Mouse (Mus musculus): ENCODE measurements around the gene Armc3. TPM values are rescaled to one million over a fixed set of nuclear protein-coding genes. Genes with fewer than 3 reads are reported as not detected.
A peak's percentile ranks its signal among the peaks of the same experiment; 100 is the strongest.

Gene Armc3
- polyA plus RNA-seq, 1 experiment from 2014 or later, result 0.18 TPM

DNA sequence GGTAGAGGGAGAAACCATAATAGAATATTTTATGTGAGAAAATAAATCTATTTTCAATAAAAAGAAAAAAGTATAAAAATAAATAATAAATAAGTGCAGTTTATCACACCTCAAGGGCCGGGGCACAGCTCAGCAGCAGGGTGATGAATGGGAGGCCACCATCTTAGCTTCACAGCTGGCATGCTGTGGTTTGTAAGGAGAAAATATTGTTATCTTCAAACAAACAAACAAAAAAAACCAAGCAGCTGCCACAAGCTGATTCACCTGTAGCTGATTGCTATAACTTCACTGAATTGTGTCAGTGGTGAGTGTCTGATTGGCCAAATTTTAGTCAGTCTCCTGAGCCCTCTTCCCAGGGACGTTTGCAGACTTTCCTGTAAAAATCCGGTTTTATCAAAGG, 120.2 kb downstream of the Armc3 start:
- 81% methylated on average over 3 of the region's 3 CpGs for WGBS

DNA sequence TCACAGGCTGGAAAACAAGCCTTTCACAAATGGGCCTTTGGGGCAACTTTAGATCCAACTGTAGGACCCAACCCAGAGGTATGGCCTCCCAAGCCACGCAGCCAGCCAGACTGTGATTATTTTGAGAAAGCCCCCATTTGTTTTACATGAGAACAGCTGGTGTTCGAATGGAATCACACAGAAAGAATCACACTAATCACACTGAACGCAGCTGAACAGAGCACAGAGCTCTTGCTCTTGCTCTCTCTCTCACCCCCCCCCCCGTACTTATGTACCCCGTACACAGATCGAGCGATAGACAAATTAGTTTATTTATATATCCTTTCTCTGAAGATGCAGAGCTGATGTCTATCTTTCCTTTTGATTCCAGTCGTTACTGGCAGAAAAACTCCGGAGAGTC, 123.3 kb downstream of the Armc3 start:
- H3K27me3 ChIP-seq, result no peaks in the 10 kb centered on the region
- no peaks in the 10 kb centered on the region for H3K4me1 ChIP-seq
- H3K9me3 ChIP-seq, result no peaks in the 10 kb centered on the region
- H3K9ac ChIP-seq, result no peak overlapping the region
- no peak overlapping the region for H3K4me3 ChIP-seq
- H3K27ac ChIP-seq, result no peak overlapping the region
- no peak for ATAC-seq (ENCODE audit: insufficient number of reproducible peaks, insufficient read depth, low FRiP score, low TSS enrichment, low read depth)
- 73% methylated on average over 9 of the region's 9 CpGs for WGBS
- H3K36me3 ChIP-seq, result no peaks in the 10 kb centered on the region
- H3K4me2 ChIP-seq, result no peak overlapping the region

More for the DNA sequence above, 120.2 kb downstream of the Armc3 start:
- no peaks in the 10 kb centered on the region for H3K27me3 ChIP-seq
- H3K4me3 ChIP-seq, result no peak overlapping the region
- peaks cover 10% of the 10 kb centered on the region for H3K9me3 ChIP-seq
- H3K36me3 ChIP-seq, result no peaks in the 10 kb centered on the region
- H3K4me1 ChIP-seq, result no peaks in the 10 kb centered on the region
- no peak overlapping the region for H3K27ac ChIP-seq
- no peak for ATAC-seq (ENCODE audit: insufficient number of reproducible peaks, insufficient read depth, low FRiP score, low TSS enrichment, low read depth)
- no peak overlapping the region for H3K9ac ChIP-seq
- H3K4me2 ChIP-seq, result no peak overlapping the region

GRCm38 (mm10) chr2:19326376-19326775, 127.3 kb downstream of the Armc3 start:
- H3K4me1 ChIP-seq, result no peaks in the 10 kb centered on the region
- H3K9me3 ChIP-seq, result no peaks in the 10 kb centered on the region
- WGBS, result 84% methylated on average over 1 of the region's 1 CpGs
- no peak overlapping the region for H3K4me3 ChIP-seq
- H3K27me3 ChIP-seq, result no peaks in the 10 kb centered on the region
- H3K36me3 ChIP-seq, result no peaks in the 10 kb centered on the region
- H3K9ac ChIP-seq, result no peak overlapping the region
- H3K4me2 ChIP-seq, result no peak overlapping the region
- no peak overlapping the region for H3K27ac ChIP-seq
- ATAC-seq (ENCODE audit: insufficient number of reproducible peaks, insufficient read depth, low FRiP score, low TSS enrichment, low read depth), result no peak

- Histone ChIP-seq H3K4me2 (no peak overlapping the region), H3K4me1 (no peaks in the 10 kb centered on the region), H3K27ac (no peak overlapping the region), H3K36me3 (no peaks in the 10 kb centered on the region), H3K9me3 (no peaks in the 10 kb centered on the region), H3K9ac (no peak overlapping the region), H3K4me3 (no peak overlapping the region), H3K27me3 (no peaks in the 10 kb centered on the region)
- 76% methylated on average over 4 of the region's 4 CpGs for WGBS
- no peak for ATAC-seq (ENCODE audit: insufficient number of reproducible peaks, insufficient read depth, low FRiP score, low TSS enrichment, low read depth)
These were observed 128.7 kb downstream of the Armc3 start for GRCm38 (mm10) chr2:19327811-19328210.

DNA sequence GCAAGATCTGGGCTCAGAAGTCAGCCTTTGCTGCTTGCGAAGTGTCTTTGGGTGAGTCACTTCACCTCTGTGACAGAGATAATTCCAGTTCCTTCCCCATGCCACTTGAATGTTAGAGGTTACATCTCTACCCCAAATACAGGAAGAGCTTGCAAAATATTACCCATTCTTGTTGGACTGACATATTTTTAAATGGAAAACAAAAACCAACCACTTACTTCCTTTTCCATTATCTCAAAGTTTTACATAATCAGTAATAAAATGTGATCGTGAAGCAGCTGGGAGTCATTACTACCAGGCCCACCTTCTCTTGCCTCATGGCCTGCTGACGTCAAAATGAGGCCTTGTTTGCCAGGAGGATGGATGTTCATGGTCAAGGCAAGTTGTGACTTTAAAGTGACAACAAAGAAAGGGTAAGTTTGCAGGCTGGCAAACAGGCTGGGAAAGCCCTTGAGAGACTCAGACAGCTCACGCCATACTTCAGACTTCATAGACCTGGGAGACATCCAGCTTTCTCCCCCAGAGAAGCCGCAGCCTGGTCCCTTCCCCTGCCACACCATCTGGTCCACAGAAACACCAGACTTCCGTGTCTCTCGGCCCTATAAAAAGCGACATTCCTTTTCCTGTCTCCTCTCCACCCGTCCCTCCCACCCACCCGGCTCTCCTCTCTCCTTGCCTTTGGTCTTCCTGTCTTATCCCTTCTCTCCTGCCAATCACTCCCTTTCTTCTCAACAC, 145.0 kb downstream of the Armc3 start:
- H3K9me3 ChIP-seq, result no peaks in the 10 kb centered on the region
- H3K9ac ChIP-seq, result no peak overlapping the region
- 28% methylated on average over 10 of the region's 10 CpGs for WGBS
- 0 out of 2 replicates have a peak, but pooled peaks cover 2% of the 10 kb centered on the region for H3K4me1 ChIP-seq
- peak overlapping the region; percentile 49 for H3K4me2 ChIP-seq
- ATAC-seq (ENCODE audit: insufficient number of reproducible peaks, insufficient read depth, low FRiP score, low TSS enrichment, low read depth), result no peak
- H3K27me3 ChIP-seq, result peaks cover 4% of the 10 kb centered on the region; the same call in 1 of the 2 replicates
- peak overlapping the region; percentile 22 for H3K4me3 ChIP-seq
- H3K27ac ChIP-seq, result no peak overlapping the region
- H3K36me3 ChIP-seq, result no peaks in the 10 kb centered on the region

DNA sequence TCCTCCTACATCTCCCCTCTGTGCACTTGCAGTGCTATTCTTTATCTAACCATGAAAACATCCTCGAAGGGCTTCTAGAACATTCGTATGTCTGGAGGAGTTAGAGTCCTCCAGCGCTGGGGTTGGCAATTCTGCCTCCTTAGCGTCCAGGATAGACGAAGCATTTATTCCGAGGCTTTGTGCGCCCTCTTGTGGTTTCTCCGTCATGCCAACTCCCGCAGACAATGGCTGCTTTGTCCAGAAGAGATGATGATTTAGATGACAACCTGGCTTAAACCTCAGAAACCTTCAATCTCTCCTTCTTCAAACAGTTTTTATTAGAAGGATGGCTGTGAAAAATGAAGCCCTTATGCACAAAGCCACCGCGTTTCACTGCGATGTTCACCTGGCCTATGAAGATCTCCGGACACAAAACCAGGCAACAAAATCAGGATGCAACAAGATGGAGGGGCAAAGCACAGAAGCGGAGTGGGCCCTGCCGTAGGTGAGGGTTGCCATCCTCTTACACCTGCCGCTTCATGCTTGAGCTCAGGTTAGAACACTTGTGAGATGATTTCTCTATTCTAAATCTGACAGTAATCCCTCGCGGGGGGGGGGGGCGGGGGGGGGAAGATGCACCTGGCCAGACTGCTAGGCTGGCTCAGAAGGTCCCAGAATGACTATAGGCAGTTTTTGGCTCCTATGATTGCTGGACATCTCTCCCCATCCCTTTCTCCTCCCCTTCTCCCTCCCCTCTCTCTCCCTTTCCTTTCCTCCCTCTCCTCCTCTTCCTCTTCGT, 145.7 kb downstream of the Armc3 start:
- H3K4me3 ChIP-seq, result peak overlapping the region; percentile 22
- peaks cover 4% of the 10 kb centered on the region; the same call in 1 of the 2 replicates for H3K27me3 ChIP-seq
- H3K4me2 ChIP-seq, result peak overlapping the region; percentile 49
- H3K27ac ChIP-seq, result no peak overlapping the region
- H3K9me3 ChIP-seq, result no peaks in the 10 kb centered on the region
- ATAC-seq (ENCODE audit: insufficient number of reproducible peaks, insufficient read depth, low FRiP score, low TSS enrichment, low read depth), result no peak
- no peaks in the 10 kb centered on the region for H3K36me3 ChIP-seq
- WGBS, result 26% methylated on average over 20 of the region's 20 CpGs
- H3K4me1 ChIP-seq, result 0 out of 2 replicates have a peak, but pooled peaks cover 2% of the 10 kb centered on the region
- H3K9ac ChIP-seq, result no peak overlapping the region

GRCm38 (mm10) chr2:19345414-19345964, 146.4 kb downstream of the Armc3 start:
- H3K27me3 ChIP-seq, result peaks cover 4% of the 10 kb centered on the region; the same call in 1 of the 2 replicates
- H3K9ac ChIP-seq, result no peak overlapping the region
- WGBS, result 70% methylated on average over 5 of the region's 5 CpGs
- H3K4me3 ChIP-seq, result no peak overlapping the region
- no peaks in the 10 kb centered on the region for H3K36me3 ChIP-seq
- no peak for ATAC-seq (ENCODE audit: insufficient number of reproducible peaks, insufficient read depth, low FRiP score, low TSS enrichment, low read depth)
- H3K4me1 ChIP-seq, result 0 out of 2 replicates have a peak, but pooled peaks cover 2% of the 10 kb centered on the region
- H3K4me2 ChIP-seq, result no peak overlapping the region
- H3K9me3 ChIP-seq, result no peaks in the 10 kb centered on the region
- no peak overlapping the region for H3K27ac ChIP-seq

GRCm38 (mm10) chr2:19348454-19348853, 149.4 kb downstream of the Armc3 start:
- H3K4me2 ChIP-seq, result no peak overlapping the region
- H3K27me3 ChIP-seq, result peaks cover 6% of the 10 kb centered on the region; the same call in 1 of the 2 replicates
- H3K27ac ChIP-seq, result no peak overlapping the region
- H3K9ac ChIP-seq, result no peak overlapping the region
- no peak for ATAC-seq (ENCODE audit: insufficient number of reproducible peaks, insufficient read depth, low FRiP score, low TSS enrichment, low read depth)
- H3K36me3 ChIP-seq, result no peaks in the 10 kb centered on the region
- H3K9me3 ChIP-seq, result no peaks in the 10 kb centered on the region
- no peak overlapping the region for H3K4me3 ChIP-seq
- 53% methylated on average over 3 of the region's 3 CpGs for WGBS
- H3K4me1 ChIP-seq, result 0 out of 2 replicates have a peak, but pooled peaks cover 2% of the 10 kb centered on the region

DNA sequence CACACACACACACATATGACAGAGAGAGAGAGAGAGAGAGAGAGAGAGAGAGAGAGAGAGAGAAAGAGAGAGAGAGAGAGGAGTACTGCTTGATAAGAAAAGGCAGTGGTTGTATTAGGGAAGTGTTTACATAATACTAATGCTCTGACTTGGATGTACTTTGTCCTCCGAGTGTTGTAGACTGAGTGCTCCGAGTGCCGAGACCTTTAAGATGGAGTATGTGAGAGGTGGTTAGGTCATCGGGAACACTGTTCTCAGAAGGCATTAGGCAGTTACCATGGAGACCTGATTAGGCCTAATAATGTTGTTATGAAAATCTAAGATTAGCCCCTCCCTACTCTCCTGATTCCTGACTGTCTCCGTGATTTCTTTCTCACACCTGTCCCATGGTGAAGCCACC, 151.1 kb downstream of the Armc3 start:
- Histone ChIP-seq H3K4me2 (no peak overlapping the region), H3K27ac (no peak overlapping the region), H3K4me1 (no peaks in the 10 kb centered on the region), H3K27me3 (peaks cover 6% of the 10 kb centered on the region; the same call in 1 of the 2 replicates), H3K9me3 (no peaks in the 10 kb centered on the region), H3K4me3 (no peak overlapping the region), H3K9ac (no peak overlapping the region), H3K36me3 (no peaks in the 10 kb centered on the region)
- no peak for ATAC-seq (ENCODE audit: insufficient number of reproducible peaks, insufficient read depth, low FRiP score, low TSS enrichment, low read depth)
- 85% methylated on average over 5 of the region's 5 CpGs for WGBS

GRCm38 (mm10) chr2:19351615-19352253, 152.6 kb downstream of the Armc3 start:
- WGBS, result 93% methylated on average over 1 of the region's 1 CpGs
- no peaks in the 10 kb centered on the region for H3K4me1 ChIP-seq
- H3K27ac ChIP-seq, result no peak overlapping the region
- no peak overlapping the region for H3K4me3 ChIP-seq
- no peak for ATAC-seq (ENCODE audit: insufficient number of reproducible peaks, insufficient read depth, low FRiP score, low TSS enrichment, low read depth)
- no peaks in the 10 kb centered on the region for H3K9me3 ChIP-seq
- H3K27me3 ChIP-seq, result peaks cover 3% of the 10 kb centered on the region; the same call in 1 of the 2 replicates
- H3K36me3 ChIP-seq, result no peaks in the 10 kb centered on the region
- no peak overlapping the region for H3K9ac ChIP-seq
- no peak overlapping the region for H3K4me2 ChIP-seq

GRCm38 (mm10) chr2:19353158-19353557, 154.1 kb downstream of the Armc3 start:
- Histone ChIP-seq H3K4me1 (no peaks in the 10 kb centered on the region), H3K9me3 (no peaks in the 10 kb centered on the region), H3K27ac (no peak overlapping the region), H3K4me3 (no peak overlapping the region), H3K36me3 (no peaks in the 10 kb centered on the region), H3K27me3 (peaks cover 3% of the 10 kb centered on the region; the same call in 1 of the 2 replicates), H3K4me2 (no peak overlapping the region), H3K9ac (no peak overlapping the region)
- ATAC-seq (ENCODE audit: insufficient number of reproducible peaks, insufficient read depth, low FRiP score, low TSS enrichment, low read depth), result no peak
- 88% methylated on average over 2 of the region's 2 CpGs for WGBS

Measured in embryonic facial prominence, embryonic 13.5 days (tissue).